Mouse (Mus musculus) megakaryocyte-erythroid progenitor cell, adult 5-6 weeks (primary cell): ENCODE results near the gene Sipa1l1. TPM values are rescaled to one million over a fixed set of nuclear protein-coding genes. Genes with fewer than 3 reads are reported as not detected.
A peak's percentile ranks its signal among the peaks of the same experiment; 100 is the strongest.

Experiments used
- ATAC-seq: replicated peaks from 2 replicates; pipeline ENCODE4 v1.8.0; 2016; ENCODE audit warnings: mild to moderate bottlenecking, inconsistent platforms; ENCODE audit not compliant: severe bottlenecking, poor library complexity, low FRiP score, low TSS enrichment
- total RNA-seq, 2 experiments: library from RNA; stranded (forward) in 1 of 2; stranded (reverse) in 1 of 2; fragments of 200-1000, 215-1000 nt in 1 of 2; fragments of >200 nt in 1 of 2; fragmentation: Nextera tagmentation in 1 of 2; gene quantifications; 2 replicates each; pipeline ENCODE4 v1.2.3; 2014 to 2017

The Sipa1l1 gene
- total RNA-seq, 2 experiments from 2014 or later: 26.9 to 47.1 TPM

DNA sequence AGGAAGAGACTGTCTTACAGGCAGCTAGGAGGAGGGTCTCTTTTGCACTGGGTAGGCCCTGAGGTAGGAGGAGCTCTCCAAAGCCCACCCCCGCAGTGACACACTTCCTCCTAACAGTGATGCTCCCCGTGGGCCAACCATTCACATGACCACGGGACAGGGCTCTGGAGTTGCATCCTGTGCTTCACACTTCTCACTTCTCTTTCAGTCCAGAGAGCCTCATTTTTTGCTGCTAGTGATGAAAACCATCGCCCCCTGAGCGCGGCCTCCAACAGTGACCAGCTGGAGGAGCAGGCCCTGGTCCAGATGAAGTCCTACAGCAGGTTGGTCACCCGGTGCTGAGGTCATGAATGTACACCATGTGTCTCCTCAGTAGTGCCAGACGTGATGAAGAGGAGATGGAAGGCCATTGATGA is 277.5 kb downstream of the Sipa1l1 start:
- no peak for ATAC-seq

DNA sequence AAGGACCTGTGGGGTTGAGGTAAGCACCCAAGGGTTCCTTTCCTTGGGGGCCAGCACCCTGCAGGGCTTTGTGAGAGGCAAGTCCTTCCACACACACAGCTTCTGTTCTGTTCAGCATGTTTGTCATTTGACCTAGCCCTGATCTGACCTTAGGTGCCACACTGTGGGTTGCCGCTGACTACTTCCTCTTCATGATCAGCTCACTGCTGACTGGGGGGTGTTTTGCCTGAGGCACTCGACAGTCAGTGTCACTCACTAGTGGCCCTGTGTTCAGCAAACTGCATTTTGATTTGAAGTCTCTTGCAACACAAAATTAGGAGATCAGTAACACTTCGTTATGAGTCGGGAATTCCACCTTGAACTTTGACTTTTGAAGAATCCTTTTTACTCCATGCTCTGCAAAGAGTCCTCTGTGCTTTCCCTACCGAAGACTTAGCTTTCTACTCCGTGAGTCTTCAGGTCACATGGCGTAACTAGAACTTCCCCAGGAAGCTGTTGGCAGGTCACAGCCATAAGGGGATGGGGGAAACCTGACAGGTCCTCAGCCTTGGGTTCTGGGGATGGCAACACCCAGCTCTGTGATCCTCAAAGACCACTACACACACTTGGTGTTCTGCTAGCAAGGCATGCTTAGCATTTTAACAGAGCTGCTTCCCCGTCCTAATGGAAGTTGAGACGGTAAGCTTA is 279.2 kb downstream of the Sipa1l1 start:
- ATAC-seq: no peak

DNA sequence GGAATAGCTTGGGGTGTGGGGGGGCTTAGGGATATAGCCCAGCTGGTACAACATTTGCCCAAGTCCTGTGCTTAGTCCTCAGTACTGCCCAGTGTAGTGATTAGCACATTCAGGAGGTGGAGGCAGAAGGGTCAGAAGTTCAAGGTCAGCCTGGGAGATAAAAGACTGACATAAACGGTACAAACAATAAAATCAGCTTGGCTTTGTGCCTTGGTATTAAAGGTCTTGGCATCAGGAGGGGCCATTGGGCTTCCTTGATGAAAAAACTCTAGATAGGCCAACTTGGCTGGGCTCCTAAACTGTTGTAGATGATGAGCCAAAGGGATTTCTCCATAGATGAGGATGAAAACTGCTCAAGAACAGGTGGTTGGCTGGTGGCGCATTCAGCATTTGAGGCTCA is 283.3 kb downstream of the Sipa1l1 start:
- no peak for ATAC-seq

DNA sequence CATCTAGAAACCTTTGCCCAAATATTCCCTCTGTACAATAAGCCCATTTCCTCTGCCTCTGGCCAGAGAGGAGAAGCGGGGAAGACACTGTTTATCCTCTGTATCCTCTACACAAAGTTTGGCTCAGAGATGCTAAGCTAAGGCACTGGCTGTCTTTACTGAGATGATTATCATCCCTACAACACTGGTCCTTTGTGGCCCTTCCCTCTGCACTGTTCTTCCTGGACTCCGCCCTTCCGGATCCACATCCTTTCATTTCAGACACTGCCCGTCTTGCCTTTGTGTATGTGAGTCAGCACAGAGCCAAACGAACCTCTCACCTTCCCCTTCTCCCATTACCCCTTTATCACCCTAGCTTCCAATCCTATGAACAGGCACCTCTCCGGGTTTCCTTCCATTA is 285.3 kb downstream of the Sipa1l1 start:
- no peak for ATAC-seq

DNA sequence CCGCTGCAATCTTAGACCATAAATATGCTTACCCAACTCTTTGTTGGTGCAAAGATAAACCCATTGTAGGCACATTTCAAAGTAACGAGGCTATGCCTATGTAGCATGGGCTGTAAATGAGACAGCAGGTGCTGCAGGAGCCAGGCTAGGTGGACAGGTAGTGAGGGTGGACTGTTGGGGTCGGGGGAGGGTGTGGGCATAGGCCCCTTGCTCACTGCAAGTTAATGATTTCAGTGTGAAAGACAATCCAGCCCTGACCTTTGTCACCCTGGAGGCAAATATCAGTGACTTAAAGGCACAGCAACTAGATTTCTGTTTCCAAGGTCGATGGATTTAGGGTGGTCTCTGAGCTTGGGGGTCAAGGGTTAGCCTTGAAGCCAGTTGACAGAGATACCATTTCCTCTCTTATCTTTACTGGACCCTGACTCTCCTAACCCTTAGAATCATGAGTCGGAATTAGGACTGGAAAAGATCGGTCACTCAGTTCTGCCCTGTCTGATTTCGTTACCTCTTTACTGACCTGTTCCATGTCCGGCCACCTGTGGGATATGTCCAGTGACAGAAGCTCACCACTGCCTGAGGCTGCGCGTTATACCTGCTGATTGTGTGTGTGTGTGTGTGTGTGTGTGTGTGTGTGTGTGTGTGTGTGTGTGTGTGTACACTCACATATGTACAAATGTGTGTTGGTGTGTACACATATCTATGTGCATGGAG is 286.7 kb downstream of the Sipa1l1 start:
- ATAC-seq: no peak

DNA sequence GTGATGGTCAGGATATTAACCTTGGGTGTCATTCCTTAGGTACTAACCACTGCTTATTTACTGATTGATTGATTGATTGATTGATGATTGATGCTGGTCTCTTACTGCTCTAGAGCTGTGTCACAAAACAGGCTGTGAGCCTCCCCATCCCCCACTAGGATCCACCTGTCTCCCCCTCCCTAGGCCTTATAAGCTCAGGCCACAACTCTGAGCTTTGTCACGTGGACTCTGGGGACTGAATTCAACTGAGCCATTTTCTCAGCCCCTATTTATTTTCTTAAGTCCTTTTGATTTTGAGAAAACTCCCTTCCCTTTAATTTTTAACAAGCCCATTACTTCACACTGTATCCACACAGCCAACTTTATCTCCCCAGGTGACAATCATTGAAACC is 287.3 kb downstream of the Sipa1l1 start:
- no peak for ATAC-seq

DNA sequence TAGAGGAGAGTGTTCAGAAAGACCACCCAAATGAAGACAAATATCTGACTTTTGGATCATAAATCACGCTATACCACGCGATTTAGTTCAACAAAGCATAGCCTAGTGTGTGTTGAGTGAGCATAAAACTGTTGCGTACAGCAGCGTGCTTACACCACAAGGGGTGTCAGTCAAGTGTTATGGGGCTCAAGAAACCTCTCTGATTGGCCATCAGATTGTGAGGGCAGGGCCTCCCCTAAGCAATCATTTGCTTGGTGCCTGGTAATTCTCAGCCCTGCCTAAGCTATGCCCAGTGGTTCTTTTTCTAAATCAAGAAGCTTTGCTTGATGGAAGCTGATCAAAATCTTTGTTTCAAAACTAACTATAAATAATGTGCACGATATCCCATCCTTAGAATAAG is 288.5 kb downstream of the Sipa1l1 start:
- no peak for ATAC-seq

DNA sequence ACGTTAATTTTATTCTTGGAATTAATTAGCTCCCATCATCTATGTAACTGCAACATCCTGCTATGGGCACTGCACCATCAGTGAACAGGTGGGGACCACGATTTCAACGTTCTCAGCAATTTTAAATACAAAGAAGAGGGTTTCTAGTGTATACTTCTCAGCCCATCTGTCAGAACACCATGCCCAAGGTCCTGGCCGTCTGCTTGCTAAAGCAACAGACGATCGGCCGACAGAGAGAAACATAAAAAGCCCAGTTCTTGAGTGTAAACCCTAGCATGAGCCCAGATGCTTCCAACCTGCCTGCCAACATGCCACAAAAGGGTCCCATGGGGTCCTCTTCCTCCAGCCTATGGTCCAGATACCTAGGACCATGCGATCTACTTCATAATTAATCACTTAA is 288.9 kb downstream of the Sipa1l1 start:
- no peak for ATAC-seq

DNA sequence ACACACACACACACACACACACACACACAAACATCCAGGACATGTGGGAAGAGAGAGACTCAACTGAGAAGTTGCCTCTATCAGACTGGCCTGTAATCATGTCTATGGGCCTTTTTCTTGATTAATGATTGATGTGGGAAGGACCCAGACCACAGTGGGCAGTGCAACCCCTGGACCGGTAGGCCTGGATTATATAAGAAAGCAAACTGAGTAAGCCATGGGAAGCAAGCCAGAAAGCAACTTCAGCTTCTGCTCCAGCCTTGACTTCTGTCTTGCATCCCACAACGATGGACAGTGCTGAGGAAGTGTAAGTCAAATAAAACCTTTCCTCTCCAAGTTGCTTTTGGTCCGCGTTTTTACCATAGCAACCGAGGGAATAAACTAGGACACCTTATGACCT is 298.1 kb downstream of the Sipa1l1 start:
- no peak for ATAC-seq

DNA sequence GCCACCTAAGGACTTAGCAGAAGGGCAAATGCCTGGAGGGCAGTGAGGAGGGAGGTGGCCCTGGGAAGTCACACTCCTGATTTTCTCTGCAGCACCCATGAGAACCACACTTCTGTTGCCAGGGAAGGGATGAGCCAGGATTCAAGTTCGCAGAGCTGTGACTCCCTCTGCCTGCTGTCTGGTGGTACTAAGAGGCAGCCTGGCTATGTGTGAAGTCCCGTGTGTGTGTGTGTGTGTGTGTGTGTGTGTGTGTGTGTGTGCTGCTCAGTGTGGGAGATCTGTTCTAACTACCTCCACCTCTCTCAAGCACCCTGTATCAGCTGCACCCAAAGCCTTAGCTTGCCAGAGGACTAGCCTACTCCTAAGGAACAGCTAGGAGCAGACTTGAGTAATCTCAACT is 298.5 kb downstream of the Sipa1l1 start:
- ATAC-seq: no peak

DNA sequence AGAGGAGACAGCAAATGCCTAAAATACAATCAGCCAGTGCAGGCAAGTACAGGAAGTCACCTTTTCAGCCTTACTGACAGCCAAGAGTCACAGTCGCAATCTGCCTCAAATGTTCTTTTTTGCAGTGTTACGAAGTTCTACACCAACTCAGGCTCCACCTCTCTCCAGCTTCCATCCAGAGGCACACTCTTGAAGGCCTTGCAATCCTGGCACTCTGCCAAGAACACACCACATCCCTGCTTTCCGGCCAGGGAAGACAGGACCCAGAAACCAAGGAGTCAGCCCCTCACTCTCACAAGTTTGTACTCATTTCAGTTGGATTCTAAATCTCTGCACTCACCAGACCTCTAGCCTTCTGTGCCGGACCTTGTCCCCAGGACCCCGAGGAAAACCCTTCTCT is 299.3 kb downstream of the Sipa1l1 start:
- no peak for ATAC-seq

DNA sequence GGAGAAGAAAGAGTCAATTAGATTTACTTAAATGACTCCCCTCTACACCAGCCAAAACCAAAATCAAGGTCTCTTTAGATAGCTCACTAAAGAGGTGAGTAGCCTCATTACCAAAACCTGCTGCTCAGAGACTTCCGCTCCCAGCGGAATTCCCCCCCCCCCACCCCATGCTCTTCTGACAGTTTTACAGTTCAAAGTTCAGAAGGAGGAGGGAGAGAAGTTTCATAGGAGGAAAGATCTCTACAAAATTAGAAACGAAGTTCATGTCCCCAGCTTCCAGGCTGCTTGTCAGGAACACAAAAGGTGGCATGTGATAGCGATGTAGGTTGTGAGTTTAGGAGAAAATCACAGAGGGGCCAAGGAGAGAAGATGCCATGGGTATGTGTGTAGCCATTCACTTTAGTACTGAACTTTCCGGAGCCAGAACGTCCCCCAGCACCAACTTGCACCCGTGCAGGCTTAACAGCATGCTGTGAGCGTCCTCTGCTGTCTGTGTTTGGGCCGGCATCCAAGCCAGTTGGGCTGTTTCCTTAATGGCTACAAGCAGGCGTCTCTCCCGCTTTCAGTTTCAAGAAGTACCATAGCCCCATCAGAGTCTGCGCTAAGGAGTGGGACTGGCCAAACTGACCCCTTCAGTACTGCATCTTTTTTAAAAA is 300.7 kb downstream of the Sipa1l1 start:
- peak; percentile 82 for ATAC-seq

DNA sequence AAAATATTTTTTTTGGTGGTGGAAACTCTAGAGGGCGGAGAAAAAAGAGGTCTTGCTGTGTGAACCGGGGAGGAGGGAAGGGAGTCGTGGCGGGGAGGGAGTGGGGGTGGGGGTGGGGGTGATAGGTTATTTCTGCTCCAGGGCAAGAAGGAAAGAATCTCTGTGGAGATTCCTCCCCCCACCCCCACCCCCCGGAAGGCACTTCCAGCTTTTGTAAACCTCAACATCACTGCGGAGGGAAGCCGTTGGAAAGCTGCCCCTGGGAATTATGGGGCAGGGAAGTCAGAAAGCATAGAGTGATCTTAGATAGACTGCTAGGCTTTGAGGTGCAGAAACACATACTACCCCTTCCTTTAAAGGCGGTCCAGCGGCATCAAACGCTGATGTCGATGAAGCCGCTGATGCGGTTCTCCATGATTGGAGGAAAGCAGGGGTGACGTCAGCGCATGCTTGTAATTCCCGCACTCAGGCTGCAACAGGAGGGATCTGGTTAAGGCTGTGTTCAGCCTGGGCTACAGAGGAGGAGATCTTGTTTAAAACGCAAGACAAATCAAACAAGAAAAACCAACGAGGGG is 301.3 kb downstream of the Sipa1l1 start:
- ATAC-seq: peak; percentile 69

DNA sequence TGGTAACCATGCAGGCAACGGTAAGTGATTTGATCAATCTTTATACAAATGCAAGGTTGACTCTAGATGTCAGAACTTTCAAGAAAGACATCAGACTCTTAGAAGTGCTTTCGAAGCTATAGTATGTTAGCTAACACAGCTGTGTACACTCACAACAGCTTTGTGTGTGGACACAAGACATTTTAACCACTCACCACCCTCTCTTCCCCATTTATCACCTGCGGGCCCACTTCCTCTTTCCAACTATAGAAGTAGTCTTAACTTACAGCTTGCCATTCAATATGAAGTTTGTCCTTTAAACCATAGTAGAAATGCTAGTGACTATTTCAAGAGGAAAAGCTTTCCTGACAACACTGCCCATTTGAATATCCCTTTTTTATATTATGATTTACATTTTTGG is 303.7 kb downstream of the Sipa1l1 start:
- no peak for ATAC-seq

DNA sequence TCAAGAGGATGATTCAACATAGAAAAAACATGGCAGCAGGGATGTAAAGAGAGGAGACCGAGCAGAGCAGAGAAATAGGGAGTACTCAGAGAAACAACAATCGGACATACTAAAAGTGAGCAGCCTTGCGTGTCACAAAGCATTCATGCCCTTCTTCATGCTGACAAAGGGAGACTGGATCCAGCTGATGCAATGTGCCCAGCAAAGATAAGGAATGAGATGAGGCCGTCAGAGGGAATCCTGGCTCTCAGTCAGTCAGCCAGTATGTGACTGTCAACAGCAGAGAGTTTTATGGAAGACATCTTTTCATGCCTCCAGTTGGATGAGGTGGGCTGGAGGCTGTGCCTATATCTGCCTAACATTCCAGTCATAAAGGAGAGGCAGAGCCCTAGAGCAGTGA is 304.1 kb downstream of the Sipa1l1 start:
- peak; percentile 66 for ATAC-seq

DNA sequence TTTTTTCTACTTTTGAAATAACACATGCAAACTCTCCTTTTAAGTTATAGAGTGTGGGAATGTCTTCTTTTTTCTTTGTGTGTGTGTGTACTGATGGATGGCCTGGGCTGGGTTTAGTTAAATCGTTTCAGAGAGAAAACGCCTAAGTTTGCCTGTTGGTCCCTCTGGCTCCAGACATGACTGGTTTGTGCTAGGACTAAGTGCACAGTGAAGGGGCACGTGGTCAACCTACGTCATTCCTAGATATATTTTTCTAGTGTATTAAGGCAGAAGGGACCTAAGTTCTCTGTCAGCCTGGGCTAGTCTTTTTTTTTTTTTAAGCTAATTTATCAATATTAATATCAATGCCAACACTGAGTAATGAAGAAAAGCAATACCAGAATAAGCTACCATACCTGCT is 305.3 kb downstream of the Sipa1l1 start:
- no peak for ATAC-seq

DNA sequence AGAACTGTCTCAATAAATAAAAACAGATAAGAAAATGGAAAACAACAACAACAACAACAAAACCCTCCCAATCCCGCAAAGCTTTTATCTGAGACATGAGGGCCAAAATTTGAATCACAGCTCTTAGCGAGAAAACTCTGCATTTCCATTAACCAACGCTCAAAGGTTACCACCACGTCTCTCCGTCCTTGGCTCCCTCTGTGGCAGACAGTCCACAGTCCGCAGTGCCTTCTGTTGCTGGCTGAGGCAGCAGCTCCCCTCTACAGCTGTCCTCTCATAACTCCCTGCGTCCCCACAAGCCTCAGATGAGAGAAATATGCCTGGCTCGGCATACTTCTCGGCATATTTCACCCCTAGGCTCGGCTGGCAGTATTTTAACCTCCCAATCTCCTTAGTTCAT is 306.9 kb downstream of the Sipa1l1 start:
- no peak for ATAC-seq

DNA sequence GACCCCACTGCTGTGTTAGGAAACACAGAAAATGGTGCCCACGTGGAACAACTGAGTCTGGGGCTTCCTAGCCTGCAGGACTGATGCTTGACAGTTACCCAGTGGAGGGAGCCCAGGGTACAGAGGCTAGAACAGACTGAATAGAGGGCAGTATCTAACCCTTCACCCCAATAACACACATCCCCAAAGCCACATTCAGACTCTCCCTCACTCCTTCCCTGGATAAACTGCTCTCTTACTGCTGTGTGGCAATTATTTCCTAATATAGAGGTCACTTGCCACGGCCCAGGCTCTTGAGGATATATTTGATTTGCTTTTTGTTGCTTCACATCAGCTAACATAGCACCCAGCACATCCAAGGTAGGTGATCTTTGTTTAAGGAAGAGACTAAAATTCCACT is 307.5 kb downstream of the Sipa1l1 start:
- ATAC-seq: no peak

DNA sequence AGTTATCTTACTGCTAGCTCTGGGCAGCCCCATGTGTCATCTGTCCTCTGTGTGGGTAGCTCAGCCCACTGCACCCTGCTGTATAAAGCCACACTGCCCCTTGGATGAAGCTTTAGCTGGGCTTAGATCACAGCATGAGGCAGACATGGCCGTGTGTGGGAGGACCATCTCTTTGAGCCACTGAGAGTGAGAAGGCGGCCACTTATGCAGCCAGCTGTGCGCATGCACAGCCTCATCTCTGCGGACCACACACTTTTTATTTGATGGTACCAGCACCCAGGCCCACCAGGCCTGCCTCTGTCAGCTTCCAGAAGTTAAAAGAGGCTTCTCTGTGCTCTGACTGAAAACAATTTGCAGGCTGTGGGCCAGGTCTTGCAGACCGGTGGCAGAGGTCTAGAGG is 308.7 kb downstream of the Sipa1l1 start:
- no peak for ATAC-seq

DNA sequence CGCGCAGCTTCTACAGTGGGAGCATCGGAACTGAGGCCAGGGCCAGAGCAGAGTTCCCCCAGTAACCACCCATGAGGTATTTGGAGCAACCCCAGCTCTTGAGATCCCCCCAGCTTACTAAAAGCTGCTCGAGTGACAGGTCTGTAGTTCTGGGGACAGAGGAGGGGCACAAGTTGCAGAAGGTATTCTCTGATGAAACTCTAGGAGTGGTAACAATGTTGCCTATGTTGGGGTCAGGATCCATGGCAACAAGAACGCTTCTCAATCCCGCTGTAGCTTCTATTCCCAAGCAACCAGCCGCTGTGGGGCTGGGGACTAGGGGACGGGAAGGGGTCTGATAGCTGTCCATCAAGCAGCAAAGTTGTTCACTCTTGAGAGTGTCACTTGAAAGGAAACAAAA is 309.1 kb downstream of the Sipa1l1 start:
- ATAC-seq: no peak

DNA sequence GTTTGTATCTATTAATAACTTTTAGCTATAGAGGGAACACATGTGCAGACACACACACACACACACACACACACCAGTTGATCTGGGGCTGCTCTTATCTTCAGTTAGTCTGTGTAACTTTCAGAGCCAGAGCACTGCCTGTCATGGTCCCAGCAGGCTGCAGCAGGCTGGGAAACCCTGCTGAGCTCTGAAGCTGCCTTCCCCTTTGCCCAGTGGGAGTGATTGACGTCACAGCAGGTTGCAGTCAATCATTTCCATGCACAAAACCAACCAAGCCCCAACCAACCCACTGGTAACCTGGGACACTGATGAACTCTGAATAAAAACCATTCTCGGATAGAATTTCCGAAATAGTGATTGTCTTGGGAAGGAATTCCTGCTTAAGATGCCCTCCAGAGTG is 310.3 kb downstream of the Sipa1l1 start:
- ATAC-seq: no peak
